Mouse (Mus musculus) midbrain, embryonic 15.5 days (tissue): ENCODE data around the gene Irf9. TPM values are rescaled to one million over a fixed set of nuclear protein-coding genes. Genes with fewer than 3 reads are reported as not detected.

Source experiments
- ATAC-seq: fragments of 200-750 bp; cut with Nextera tagmentation; replicated peaks from 2 replicates; pipeline ENCODE4 v1.8.0; 2017; ENCODE audit warnings: moderate TSS enrichment
- H3K27ac ChIP-seq: fragments of 300-500 bp; sonication (generic); 2 replicates; pipeline ENCODE4 v1.5.1; 2015; ENCODE audit warnings: mild to moderate bottlenecking, inconsistent platforms
- H3K27me3 ChIP-seq: fragments of 300-500 bp; sonication (generic); replicated peaks from 2 replicates; pipeline ENCODE4 v1.6.1; 2015; ENCODE audit warnings: inconsistent platforms
- H3K36me3 ChIP-seq: fragments of 300-500 bp; sonication (generic); replicated peaks from 2 replicates; pipeline ENCODE4 v1.6.1; 2015; ENCODE audit warnings: inconsistent platforms
- H3K4me1 ChIP-seq: fragments of 300-500 bp; sonication (generic); 2 replicates; pipeline ENCODE4 v1.6.1; 2015; ENCODE audit warnings: inconsistent platforms
- H3K4me2 ChIP-seq: fragments of 300-500 bp; sonication (generic); 2 replicates; pipeline ENCODE4 v1.6.1; 2015; ENCODE audit warnings: inconsistent platforms, mild to moderate bottlenecking, moderate library complexity
- H3K4me3 ChIP-seq: fragments of 300-500 bp; sonication (generic); 2 replicates; pipeline ENCODE4 v1.5.1; 2015; ENCODE audit warnings: mild to moderate bottlenecking, inconsistent platforms
- H3K9ac ChIP-seq: fragments of 300-500 bp; sonication (generic); 2 replicates; pipeline ENCODE4 v1.6.1; 2015; ENCODE audit warnings: mild to moderate bottlenecking, inconsistent platforms
- H3K9me3 ChIP-seq: fragments of 300-500 bp; sonication (generic); 2 replicates; pipeline ENCODE4 v1.6.1; 2016; ENCODE audit warnings: inconsistent platforms
- WGBS: fragments of 180-500 bp; shearing (Covaris S2); methylation state at CpG from one replicate; pipeline ENCODE4 v1.1.7; 2015; ENCODE audit warnings: mixed read lengths; 5-methylcytosine and 5-hydroxymethylcytosine counted together
- polyA plus RNA-seq: library from polyadenylated mRNA; unstranded; fragments of >200 nt; fragmentation: Nextera tagmentation; extraction: Ambion mirVana; gene quantifications from 2 replicates; pipeline ENCODE4 v1.2.1, GENCODE M21; 2015

Gene Irf9
- polyA plus RNA-seq: 10.0 and 13.5 TPM in 2 replicates

DNA sequence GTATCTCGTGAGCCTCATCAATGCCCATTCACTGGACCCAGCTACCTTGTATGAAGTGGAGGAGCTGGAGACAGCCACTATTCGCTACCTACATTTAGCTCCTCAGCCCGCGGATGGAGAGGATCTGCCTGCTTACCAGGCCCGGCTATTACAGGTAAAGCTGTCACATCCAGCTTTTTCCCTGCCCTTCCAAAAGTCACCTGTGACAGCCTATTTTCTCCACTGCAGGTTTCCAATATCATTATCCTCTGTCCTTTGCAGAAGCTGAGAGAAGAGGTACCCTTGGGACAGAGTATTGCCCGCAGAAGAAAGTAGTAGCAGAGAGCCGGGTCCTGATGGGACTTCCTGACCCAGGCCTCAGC, at the start of gene Irf9:
Gene Irf9, plus strand, starts transcription at position 301 of the 362 bp plus-strand sequence.
- 87% methylated on average over 7 of the region's 7 CpGs for WGBS
- H3K4me2 ChIP-seq: peak within 1 kb of the TSS; percentile 41
- H3K9me3 ChIP-seq: no peaks in the 10 kb centered on the region
- no peaks in the 10 kb centered on the region for H3K27me3 ChIP-seq
- H3K36me3 ChIP-seq: peaks cover 59% of the 10 kb centered on the region
- H3K27ac ChIP-seq: 0 out of 2 replicates have a peak within 1 kb of the TSS, but pooled peaks have one; percentile 38
- H3K9ac ChIP-seq: 0 out of 2 replicates have a peak within 1 kb of the TSS, but pooled peaks have one; percentile 2
- H3K4me3 ChIP-seq: peak within 1 kb of the TSS; percentile 26
- no peak; the same call in 1 of the 2 replicates for ATAC-seq
- H3K4me1 ChIP-seq: peaks cover 8% of the 10 kb centered on the region

DNA sequence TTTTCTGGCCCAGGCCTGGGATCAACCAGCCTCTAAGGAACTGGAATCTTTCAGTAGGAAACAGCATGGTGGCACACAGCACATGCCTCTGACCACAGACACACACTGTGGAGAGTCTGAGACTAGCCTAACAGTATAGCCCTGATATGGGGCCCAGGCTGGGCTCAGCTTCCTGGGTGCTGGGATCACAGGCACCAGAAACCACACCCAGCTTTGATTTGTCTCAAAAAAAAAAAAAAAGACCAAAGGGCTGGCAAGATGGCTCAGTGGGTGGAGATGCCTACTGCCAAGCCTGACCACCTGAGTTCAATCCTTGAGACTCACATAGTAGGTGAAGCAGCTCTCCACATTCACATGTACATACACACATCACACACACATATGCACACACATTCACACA, 48.7 kb upstream of the Irf9 start:
- H3K4me3 ChIP-seq: no peak overlapping the region
- no peak for ATAC-seq
- H3K9ac ChIP-seq: no peak overlapping the region
- no peaks in the 10 kb centered on the region for H3K9me3 ChIP-seq
- H3K4me1 ChIP-seq: peaks cover 9% of the 10 kb centered on the region
- no peaks in the 10 kb centered on the region for H3K36me3 ChIP-seq
- H3K27ac ChIP-seq: no peak overlapping the region
- no peak overlapping the region for H3K4me2 ChIP-seq
- no peaks in the 10 kb centered on the region for H3K27me3 ChIP-seq

DNA sequence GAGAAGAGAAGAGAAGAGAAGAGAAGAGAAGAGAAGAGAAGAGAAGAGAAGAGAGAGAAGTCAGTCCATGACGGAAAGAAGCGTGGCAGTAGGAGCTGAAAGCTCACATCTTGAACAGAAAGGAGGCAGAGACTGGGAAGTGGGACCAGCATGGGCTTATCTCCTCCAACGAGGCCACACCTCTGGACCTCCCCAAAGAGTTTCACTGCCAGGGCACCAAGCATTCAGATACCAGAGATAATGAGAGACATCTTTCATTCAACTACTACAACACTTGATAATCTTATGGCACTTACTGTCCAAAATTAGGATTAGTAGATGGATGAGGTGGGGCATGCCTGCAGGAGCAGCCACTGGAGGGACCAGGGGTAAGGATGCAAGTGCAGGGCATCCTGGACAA, 47.6 kb upstream of the Irf9 start:
- Histone ChIP-seq H3K9ac (no peak overlapping the region), H3K9me3 (no peaks in the 10 kb centered on the region)
- no peak for ATAC-seq

DNA sequence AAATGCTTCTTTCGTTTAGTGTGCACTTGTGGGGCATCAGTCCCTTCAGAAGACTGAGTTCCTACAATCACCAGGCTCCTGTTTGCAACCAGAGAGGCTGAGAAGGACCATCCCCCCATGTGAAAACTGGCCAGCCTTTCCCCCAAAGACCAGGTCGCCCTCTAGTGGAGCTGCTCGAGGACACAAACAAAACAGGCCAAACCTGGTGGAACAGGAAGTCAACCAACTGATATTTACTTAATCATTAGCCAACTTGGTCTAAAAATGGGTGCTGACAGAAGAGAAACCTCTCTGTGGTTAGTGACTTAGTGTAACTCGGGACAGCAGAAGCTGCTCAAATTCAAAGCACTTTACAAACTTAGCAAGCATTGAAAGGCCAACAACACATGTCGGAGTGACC, 46.4 kb upstream of the Irf9 start:
- Histone ChIP-seq H3K4me2 (no peak overlapping the region), H3K36me3 (no peaks in the 10 kb centered on the region), H3K4me3 (no peak overlapping the region), H3K4me1 (peaks cover 20% of the 10 kb centered on the region), H3K9me3 (no peaks in the 10 kb centered on the region), H3K9ac (no peak overlapping the region), H3K27me3 (no peaks in the 10 kb centered on the region), H3K27ac (no peak overlapping the region)
- no peak for ATAC-seq
- 32% methylated on average over 5 of the region's 5 CpGs for WGBS

More for the DNA sequence above, 47.6 kb upstream of the Irf9 start:
- Histone ChIP-seq H3K4me1 (peaks cover 9% of the 10 kb centered on the region), H3K4me3 (no peak overlapping the region), H3K4me2 (no peak overlapping the region), H3K36me3 (no peaks in the 10 kb centered on the region), H3K27ac (no peak overlapping the region), H3K27me3 (no peaks in the 10 kb centered on the region)
- WGBS: 78% methylated on average over 3 of the region's 3 CpGs

DNA sequence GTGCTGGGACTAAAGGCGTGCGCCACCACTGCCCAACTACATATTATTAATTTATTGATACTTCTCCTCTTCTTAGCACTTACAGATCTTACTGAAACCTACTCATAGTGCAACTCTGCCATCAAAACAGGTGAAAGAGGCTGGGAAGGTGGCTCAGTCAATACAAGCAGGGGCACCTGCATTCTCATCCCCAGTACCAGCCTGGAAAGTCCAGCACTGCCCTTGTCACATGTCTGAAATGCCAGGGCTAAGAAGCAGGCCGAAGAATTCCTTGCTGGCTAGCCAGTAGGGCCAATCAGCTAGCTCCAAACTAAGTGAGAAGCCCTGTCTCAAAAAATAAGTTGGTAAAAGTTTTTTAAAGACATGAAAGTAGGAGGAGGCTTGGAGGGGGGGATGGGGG, 45.8 kb upstream of the Irf9 start:
- Histone ChIP-seq H3K27ac (no peak overlapping the region), H3K27me3 (no peaks in the 10 kb centered on the region), H3K4me1 (peaks cover 26% of the 10 kb centered on the region), H3K36me3 (no peaks in the 10 kb centered on the region), H3K4me2 (no peak overlapping the region), H3K9me3 (no peaks in the 10 kb centered on the region), H3K4me3 (no peak overlapping the region), H3K9ac (no peak overlapping the region)
- 89% methylated on average over 3 of the region's 3 CpGs for WGBS
- no peak for ATAC-seq

DNA sequence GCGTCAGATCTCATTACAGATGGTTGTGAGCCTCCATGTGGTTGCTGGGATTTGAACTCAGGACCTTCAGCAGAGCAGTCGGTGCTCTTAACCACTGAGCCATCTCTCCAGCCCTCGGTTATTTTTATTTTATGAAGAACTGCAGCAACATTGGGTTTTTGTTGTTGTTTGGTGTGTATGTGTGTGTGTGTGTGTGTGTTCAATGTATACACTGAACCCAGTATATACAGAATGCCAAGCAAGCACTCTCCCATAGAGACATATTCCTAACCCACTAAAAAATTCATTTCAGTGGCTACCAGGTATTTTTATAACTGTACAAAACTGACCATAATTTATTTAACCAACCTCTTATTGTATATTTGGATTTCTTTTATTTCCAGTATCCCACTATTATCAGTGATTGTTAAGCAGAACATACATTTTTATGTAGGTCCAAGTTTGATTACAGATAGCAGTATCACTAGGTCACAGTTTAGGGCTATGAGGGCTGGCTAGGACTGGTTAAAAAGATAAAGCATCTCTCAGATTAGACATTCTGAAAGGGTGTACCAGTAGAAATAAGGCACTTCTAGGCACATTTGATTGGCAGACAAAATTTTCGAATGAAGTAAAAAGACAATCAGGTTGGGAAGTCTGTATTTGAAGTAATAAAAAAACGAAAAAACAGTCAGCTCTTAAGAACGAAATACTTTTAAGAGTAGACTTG, 44.5 kb upstream of the Irf9 start:
- ATAC-seq: no peak
- Histone ChIP-seq H3K4me2 (peak overlapping the region; percentile 73), H3K27me3 (no peaks in the 10 kb centered on the region), H3K27ac (peak overlapping the region; percentile 99; the same call in 1 of the 2 replicates), H3K9me3 (no peaks in the 10 kb centered on the region), H3K4me3 (peak overlapping the region; percentile 57), H3K36me3 (no peaks in the 10 kb centered on the region), H3K4me1 (peaks cover 29% of the 10 kb centered on the region), H3K9ac (0 out of 2 replicates have a peak overlapping the region, but pooled peaks have one; percentile 87)
- 60% methylated on average over 6 of the region's 6 CpGs for WGBS

DNA sequence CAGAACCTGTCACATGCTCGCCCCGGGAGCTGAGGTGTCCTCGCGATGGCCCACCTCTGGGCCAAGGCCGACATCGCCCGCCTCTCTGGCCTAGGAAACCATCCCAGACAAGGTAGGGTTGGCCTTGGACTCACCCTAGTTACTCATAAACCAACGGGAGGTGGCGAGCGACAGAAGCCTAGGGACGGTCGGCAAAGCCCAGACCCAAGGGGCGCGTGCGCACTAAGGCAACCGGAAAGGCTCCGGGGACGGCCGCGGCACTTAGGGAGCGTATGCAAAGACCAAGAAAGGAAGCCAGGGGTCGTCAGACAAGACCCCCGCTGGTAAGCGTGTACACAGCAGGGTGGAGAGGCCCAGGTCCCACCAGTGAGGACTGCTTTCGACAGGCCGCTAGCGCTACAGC, 43.6 kb upstream of the Irf9 start, which contains the start of gene Dcaf11:
Gene Dcaf11, plus strand, starts transcription at position 208 of the 403 bp plus-strand sequence.
- WGBS: under 1% methylated on average over 27 of the region's 27 CpGs
- Histone ChIP-seq H3K36me3 (peaks cover 1% of the 10 kb centered on the region; the same call in 1 of the 2 replicates), H3K27me3 (no peaks in the 10 kb centered on the region), H3K4me3 (peak within 1 kb of the TSS; percentile 57), H3K9me3 (no peaks in the 10 kb centered on the region), H3K4me2 (peak within 1 kb of the TSS; percentile 73), H3K27ac (peak within 1 kb of the TSS; percentile 99), H3K9ac (peak within 1 kb of the TSS; percentile 87), H3K4me1 (peaks cover 29% of the 10 kb centered on the region)
- ATAC-seq: peak; percentile 85

DNA sequence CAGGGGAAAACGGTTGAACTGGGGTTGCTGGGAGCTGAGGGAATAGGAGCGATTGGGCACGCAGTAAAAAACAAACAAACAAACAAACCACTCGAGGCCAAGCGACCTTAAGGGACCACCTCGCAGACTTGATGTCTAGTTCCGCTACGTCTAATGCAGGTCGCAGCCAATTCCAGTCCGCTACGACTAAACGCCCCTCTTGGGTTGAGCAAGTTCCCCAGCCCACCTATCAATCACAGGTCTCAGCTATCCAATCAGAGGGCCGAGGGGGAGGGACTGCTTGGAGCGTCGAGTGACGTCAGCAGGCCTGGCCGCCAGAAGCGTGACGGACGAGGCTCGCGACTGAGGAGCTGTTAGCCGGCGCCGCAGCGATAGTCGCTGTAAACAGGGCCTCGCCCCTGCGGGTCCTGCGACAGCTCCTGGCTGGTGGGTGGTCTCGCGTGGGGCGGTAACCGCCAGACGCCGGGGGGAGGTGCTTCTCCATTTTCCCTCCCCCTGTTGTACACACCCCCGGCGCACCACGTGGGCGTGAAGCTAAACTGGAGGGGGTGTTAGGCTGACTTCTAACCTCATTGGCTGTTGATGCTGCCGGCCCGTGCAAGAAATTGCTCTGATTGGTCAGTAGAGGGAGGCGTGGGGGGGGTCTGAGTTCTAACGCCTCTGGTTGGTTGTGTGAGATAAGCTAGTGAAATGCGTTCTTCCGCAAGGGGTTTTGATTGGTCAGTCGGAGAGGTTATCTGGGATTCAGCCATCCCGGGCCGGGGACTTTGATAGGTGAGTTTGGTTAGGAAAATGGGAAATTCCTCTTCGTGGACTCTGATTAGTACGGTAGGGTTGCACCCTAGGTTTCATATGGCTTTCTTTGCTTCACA, 42.9 kb upstream of the Irf9 start, which contains the start of gene A730061H03Rik:
Gene A730061H03Rik, minus strand, starts transcription at position 205 of the 872 bp plus-strand sequence.
- WGBS: under 1% methylated on average over 51 of the region's 51 CpGs

DNA sequence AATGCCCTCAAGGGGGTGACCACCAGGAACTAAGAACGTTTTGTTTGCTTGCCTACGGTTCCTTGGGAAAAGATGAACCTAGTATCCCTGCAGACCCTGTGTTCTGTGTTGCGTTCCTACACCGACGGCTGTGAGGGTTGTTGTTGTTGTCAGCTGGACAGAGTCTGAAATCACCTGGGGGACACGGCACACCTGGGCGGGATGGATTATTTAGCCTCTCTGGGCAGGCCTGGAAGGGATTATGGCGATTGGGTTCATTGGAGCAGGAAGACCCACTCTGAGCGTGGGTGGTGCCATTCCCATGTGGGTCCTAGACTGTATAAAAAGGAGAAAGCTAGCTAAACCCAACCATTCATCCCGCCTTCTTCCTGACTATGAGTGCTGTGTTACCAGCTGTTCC, 41.5 kb upstream of the Irf9 start:
- no peaks in the 10 kb centered on the region for H3K27me3 ChIP-seq
- H3K4me1 ChIP-seq: peaks cover 28% of the 10 kb centered on the region
- peaks cover 22% of the 10 kb centered on the region for H3K36me3 ChIP-seq
- no peak overlapping the region for H3K27ac ChIP-seq
- H3K4me2 ChIP-seq: peak overlapping the region; percentile 73; the same call in 1 of the 2 replicates
- WGBS: 87% methylated on average over 10 of the region's 10 CpGs
- H3K9ac ChIP-seq: no peak overlapping the region
- no peak for ATAC-seq
- H3K9me3 ChIP-seq: no peaks in the 10 kb centered on the region
- peak overlapping the region; percentile 57; the same call in 1 of the 2 replicates for H3K4me3 ChIP-seq

More for the DNA sequence above, 42.9 kb upstream of the Irf9 start, which contains the start of gene A730061H03Rik:
- H3K27ac ChIP-seq: peak within 1 kb of the TSS; percentile 99
- peak within 1 kb of the TSS; percentile 57 for H3K4me3 ChIP-seq
- H3K4me1 ChIP-seq: peaks cover 29% of the 10 kb centered on the region
- no peaks in the 10 kb centered on the region for H3K27me3 ChIP-seq
- H3K36me3 ChIP-seq: peaks cover 7% of the 10 kb centered on the region
- peak within 1 kb of the TSS; percentile 87 for H3K9ac ChIP-seq
- peak; percentile 98 for ATAC-seq
- H3K4me2 ChIP-seq: peak within 1 kb of the TSS; percentile 73
- H3K9me3 ChIP-seq: no peaks in the 10 kb centered on the region

DNA sequence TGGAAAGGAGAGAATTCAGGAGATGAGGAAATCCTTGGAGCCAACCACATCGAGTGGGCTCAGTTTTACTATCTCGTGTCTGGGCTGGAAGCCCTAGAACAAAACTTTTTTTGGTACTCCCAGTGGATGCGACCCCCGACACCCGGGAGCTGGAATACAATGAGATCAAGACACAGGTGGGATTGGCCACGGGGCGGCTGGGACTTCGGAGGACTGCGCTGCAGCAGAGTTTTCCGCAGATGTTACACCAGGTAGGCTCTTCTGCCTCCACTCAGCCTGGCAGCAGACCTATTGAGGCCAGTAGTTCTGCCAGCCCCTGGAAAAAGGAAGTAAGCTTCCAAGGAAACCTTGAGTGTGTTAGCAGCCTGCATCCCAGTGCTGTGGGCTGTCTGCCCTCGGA, 40.1 kb upstream of the Irf9 start:
- no peak overlapping the region for H3K9ac ChIP-seq
- no peaks in the 10 kb centered on the region for H3K27me3 ChIP-seq
- H3K4me1 ChIP-seq: peaks cover 26% of the 10 kb centered on the region
- ATAC-seq: no peak
- H3K27ac ChIP-seq: no peak overlapping the region
- H3K4me2 ChIP-seq: no peak overlapping the region
- no peak overlapping the region for H3K4me3 ChIP-seq
- H3K36me3 ChIP-seq: peaks cover 34% of the 10 kb centered on the region
- 90% methylated on average over 11 of the region's 11 CpGs for WGBS
- H3K9me3 ChIP-seq: no peaks in the 10 kb centered on the region

DNA sequence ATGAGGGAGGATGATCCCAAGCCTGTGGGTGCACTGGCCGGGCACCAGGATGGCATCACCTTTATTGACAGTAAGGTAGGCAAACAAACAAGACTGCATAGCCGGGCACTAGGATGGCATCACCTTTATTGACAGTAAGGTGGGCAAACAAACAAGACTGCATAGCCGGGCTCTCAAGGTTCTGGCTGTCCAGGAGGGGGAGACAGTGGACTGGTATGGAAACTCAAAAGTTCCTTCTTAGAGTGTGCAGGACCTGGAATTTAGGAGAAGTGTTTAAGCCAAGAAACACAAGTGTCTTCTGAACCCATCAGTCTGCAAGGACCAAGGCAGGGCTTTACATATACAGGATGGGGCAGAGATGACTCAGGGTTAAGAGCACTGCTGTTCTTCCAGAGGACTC, 37.6 kb upstream of the Irf9 start:
- Histone ChIP-seq H3K36me3 (peaks cover 53% of the 10 kb centered on the region), H3K27me3 (no peaks in the 10 kb centered on the region), H3K9ac (no peak overlapping the region), H3K4me3 (no peak overlapping the region), H3K9me3 (no peaks in the 10 kb centered on the region), H3K4me1 (peaks cover 20% of the 10 kb centered on the region), H3K27ac (no peak overlapping the region), H3K4me2 (no peak overlapping the region)
- WGBS: 84% methylated on average over 3 of the region's 3 CpGs
- no peak for ATAC-seq

DNA sequence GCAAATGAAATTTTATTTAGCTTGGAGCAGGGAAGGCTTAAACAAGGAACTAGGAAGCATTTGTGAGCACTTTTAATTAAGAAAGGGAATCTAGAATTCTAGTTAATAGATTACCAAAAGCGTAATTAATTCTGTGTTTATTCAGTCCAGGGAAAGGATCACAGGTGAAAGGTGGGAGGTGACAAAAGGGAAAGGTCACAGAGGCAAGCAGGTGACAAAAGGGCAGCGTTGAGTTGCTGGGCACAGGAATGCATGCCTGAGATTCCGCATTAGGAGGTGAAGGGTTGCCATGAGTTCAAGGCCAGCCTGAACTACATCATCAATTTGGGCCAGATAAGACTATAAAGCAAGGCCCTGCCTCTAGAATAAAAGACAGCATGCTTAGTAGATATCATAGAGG, 35.9 kb upstream of the Irf9 start:
- no peak overlapping the region for H3K4me3 ChIP-seq
- 91% methylated on average over 3 of the region's 3 CpGs for WGBS
- H3K4me1 ChIP-seq: peaks cover 4% of the 10 kb centered on the region; the same call in 1 of the 2 replicates
- peaks cover 53% of the 10 kb centered on the region for H3K36me3 ChIP-seq
- no peak overlapping the region for H3K4me2 ChIP-seq
- no peak for ATAC-seq
- no peak overlapping the region for H3K9ac ChIP-seq
- H3K27me3 ChIP-seq: no peaks in the 10 kb centered on the region
- H3K9me3 ChIP-seq: no peaks in the 10 kb centered on the region
- H3K27ac ChIP-seq: no peak overlapping the region
